Mouse (Mus musculus) right cerebral cortex, postnatal 14 days (tissue): ENCODE measurements around the gene Arrb1.

Experiments used
- DNase-seq: peaks from one replicate; pipeline ENCODE4 v3.0.0; 2022

Gene Arrb1

DNA sequence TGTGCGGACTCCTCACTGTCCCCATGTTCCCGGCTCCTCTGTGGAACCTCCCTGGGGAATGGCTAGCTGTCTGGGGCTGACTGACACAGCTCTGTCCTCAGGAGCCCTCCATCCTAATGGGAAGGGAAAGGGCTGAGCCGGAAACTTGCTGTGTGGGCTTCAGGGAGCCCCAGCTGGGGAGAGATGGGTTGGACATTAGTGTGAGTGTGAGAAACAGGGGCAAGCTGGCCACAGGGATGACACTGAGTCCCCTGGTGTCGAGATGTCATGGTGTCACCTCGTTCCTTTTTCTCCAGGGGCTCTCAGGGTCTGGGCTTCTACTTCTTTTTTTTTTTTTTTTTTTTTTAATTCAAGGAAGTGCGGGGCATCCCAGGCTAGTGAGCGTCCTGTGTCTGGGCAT is 47.0 kb downstream of the Arrb1 start:
- DNase-seq, result no peak

DNA sequence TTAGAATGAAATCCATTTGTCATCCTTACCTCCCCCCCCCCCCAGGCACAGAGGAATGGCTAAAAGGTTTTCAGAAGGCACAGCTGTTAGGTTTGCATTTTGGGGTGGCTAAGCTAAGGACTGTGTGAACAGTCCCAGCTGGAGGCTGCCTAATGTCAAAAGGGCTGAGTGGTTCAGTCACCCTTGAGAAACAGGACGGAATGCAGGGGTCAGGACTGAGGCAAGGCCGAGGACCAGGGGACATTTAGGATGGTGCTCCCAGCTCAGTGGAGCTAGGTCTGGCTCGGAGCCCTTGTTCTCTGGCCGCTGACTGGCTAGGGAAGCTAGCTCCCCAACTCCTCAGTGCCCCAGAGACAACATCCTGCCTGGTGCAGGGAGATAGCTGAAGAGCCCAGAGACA is 47.6 kb downstream of the Arrb1 start:
- DNase-seq, result no peak

DNA sequence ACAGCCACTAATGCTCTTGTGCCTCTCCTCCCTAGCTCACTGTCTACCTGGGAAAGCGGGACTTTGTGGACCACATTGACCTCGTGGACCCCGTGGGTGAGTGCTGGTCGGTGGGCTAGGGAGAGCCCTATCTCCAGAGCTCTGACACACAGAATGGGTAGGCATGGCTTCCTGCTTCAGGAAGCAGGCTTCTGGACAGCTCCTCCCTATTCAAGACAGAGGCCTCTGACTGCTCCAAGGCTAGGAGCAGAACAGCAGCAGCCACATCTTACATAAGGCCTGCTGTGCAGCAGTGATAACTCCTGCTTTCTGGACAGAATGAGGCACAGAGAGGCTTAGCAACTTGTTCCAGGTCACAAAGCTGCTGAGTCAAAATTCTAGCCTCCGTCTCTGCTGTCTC is 48.4 kb downstream of the Arrb1 start:
- no peak for DNase-seq

DNA sequence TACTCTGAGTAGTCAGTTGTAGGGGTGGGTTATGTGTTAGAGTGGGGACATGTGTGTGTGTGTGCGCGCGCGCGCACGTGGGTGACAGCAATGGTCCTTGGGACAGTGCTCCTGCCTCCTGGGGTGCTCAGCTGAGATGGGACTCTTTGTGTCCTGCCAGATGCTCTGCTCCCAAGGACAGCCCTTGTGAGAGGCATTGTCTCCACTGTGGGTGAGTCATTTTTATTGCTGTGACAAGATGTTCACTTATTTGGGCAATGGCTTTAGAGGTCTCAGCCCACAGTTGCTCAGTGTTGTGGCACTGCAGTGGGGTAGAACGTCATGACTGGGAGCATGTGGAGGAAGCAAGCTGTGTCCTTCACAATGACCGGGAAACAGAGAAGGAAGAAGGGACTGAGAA is 50.7 kb downstream of the Arrb1 start:
- DNase-seq, result no peak

DNA sequence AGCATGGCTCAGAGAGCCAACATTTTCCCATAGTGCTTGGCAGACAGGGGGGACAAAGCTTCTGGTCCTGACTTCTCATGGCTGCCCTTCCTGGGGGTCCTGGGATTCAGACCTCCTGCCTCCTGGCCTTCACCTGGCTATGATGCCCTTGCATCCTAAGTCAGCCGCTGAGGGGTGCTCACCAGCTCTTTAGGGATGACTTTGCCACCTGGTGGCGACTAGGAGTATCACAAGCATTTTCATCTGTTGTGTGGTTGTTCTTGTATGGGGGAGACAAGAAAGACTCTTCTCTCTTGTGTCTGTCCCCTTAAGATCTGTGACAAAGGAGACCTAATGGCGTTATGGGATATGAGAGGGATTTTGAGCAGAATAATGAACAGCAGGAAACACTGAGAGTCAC is 54.8 kb downstream of the Arrb1 start:
- peak; percentile 80 for DNase-seq

DNA sequence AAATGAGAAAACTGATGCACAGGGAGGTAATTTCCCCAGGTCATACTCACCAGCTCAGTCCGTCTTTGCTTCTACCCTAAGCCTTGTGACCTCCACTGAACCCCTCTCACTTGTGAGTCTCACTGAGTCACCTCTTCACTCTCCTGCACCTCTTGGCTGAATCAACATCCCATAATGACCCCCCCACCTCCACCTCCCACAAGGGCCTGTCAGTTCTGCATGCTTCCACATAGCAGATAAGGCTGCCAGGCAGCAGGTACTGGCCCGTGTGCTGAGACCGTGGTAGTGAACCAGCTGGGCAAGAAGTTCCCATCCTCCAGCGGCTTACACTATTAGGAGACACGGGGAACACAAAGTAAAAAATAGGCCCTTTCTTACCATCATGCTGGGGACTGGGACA is 55.4 kb downstream of the Arrb1 start:
- DNase-seq, result no peak

DNA sequence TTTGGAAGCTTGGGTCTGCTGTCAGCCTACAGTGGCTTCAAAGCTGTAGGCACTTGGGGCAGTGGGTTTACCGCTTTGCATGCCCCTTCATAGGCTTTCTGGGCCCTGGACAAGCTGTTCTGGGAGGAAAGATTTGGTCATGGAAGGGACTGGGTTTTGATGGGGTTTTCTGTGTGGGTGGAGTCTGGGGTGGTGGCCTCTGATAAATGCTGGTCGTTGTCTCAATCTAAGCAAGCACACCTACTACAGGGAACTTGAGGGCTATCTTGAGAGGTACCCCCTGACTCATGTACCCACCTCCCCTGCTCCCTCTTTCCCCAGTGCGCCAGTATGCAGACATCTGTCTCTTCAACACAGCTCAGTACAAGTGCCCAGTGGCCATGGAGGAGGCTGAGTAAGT is 57.4 kb downstream of the Arrb1 start:
- no peak for DNase-seq

DNA sequence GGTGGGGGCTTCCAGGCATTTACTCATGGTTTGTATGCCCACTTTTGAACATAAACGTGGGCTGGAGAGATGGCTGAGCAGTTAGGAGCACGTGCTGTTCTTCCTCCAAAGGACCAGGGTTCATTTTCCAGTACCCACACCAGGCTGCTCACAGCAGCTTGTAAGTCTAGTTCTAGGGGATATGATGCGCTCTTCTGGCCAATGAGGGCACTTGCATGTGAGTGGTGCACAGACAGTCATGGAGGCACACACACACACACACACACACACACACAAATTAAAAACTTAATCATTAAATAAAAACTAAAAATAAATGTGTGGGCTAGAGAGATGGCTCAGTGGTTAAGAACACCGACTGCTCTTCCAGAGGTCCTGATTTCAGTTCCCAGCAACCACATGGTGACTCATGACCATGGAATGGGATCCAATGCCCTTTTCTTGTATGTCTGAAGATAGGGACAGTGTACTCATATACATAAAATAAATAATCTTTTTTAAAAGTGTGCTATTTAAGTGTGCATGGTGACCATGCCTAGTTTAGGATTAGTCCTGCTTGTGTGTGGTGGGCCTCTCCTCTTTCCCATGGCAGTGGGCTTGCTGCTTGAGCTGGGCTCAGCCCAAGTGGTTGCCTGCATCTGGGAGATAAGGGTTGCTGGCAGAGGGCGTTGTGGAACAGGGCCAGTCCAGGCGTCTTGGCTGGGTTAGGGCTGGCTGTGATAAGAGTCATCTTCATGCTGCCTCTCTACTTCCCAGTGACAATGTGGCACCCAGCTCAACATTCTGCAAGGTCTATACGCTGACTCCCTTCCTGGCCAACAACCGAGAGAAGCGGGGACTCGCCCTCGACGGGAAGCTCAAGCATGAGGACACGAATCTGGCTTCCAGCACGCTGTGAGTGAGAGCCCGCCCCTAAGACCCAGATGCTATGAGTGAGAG is 58.9 kb downstream of the Arrb1 start:
- DNase-seq, result no peak

DNA sequence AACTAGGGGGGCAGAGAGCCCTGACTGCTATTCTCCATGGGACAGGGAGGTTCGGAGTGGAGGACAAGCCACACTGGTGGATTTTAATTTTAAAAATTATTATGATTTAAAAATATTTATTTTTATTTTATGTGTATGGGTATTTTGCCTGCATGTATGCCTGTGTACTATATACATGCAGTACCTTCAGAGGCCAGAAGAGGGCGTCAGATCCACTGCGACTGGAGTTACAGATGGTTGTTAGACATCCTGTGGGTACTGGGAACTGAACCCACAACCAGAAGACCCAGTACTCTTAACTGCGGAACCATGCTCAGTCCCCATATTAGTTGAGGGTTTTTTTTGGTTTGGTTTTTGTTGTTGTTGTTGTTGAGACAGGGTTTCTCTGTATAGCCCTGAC is 63.5 kb downstream of the Arrb1 start:
- DNase-seq, result no peak

DNA sequence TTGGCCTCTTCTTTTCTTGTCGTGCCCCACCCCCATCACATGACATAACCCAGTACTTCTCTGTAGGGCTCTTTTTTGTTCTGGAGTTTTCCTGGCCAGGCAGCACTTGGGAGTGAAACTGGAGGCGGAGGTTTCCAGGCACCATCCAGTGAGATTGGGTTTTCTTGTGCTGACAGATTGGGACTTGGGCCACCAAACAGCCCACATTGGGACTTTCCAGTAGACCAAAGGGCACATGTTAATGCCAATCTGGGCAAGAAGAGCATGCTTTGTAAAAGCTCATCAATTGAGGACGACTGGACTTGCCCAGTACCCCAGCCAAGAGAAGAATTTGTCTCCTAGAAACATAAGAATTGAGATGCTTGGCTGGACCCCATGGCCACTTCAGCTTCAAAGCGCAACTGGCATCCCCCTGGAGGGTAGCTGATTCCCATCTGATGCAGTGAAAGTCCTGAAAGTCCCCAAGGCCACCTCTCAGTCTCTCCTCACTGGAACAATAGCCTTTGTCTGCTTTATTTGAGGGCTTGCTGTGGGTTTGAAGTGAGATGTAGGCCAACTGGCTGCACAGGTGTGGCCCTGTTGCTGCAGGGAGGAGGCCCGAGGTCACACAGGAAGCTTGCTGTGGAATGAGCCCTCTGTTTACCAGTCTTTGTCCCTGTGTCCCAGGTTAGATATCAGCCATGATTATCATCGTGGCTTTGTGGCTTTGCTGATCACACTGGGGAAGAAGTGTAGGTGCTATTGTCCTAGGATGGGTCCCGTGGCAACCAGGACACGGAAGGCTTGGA is 68.8 kb downstream of the Arrb1 start:
- no peak for DNase-seq

DNA sequence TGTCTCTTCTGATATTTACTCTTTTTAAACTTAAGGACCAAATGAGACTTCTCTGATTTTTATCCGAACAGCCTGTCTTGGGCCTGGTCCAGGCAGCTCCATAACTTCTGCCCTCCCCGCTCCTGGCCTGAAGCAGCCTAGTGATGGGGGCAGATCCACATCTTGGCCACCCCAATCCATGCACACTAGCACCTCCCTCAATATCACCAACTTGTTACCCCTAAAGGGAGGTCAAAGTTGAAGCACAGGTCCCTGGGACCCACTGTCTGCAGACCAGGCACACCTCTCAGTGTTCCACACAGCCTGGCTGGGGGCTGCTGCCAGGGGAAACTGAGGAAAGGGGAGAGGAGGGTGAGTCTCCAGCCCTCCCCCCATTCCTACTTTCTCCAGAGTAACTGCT is 69.8 kb downstream of the Arrb1 start:
- DNase-seq, result no peak

DNA sequence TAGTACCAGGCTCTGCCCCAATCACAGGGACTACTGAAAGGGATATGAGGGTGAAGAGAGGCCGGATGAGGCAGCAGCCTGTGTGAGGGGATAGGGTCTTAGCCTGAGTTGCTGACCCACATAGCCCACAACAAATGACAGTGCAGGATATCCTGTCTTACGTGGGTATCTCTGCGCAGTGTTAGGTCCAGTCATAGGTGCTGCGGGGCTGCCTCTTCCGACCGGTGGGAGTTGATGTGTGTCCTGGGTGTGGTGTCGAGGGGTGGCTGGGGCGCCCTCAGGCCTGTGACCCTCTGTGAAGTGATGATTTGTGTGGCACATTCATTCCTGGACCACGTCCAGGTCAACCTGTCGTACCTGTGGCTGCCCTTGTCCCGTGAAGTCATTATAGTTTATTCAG is 71.0 kb downstream of the Arrb1 start:
- DNase-seq, result no peak

DNA sequence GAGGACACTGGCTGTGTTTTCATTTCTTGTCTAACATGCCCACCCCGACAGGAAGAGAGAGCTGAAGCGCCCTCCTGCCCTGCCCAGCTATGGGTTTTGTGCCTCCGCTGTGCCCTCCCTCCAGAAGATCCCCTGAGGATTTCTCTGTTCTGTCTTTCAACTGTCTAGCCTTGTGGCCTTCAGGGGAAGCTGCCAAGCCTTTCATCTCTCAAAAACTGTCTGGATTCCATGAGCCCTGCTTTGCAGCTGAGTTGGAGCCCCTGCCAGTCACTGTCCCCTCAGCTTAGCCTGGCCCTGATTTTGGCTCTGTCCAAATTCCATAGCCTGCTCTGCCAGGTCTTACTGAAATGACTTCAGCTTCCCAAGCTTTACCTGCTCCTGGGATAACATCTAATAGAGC is 71.5 kb downstream of the Arrb1 start:
- DNase-seq, result no peak

DNA sequence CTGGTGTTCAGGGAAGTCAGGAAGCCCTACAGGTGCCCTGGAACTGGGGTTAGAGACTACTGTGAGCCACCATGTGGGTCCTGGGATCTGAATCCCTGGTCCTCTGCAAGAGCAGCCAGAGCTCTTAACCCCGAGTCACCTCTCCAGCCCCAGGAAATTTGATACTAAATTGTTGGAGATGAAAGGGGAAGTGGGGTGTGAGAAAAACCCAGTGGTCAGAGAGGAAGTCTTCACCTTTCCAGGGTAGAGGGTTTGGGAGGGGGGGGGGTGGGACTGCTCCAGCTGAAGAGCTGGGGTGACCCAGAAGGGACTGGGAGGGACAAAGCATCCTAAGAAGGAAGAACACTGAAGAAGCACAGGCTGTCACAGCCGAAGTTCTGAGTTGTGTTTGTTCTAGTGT is 72.4 kb downstream of the Arrb1 start:
- DNase-seq, result no peak

DNA sequence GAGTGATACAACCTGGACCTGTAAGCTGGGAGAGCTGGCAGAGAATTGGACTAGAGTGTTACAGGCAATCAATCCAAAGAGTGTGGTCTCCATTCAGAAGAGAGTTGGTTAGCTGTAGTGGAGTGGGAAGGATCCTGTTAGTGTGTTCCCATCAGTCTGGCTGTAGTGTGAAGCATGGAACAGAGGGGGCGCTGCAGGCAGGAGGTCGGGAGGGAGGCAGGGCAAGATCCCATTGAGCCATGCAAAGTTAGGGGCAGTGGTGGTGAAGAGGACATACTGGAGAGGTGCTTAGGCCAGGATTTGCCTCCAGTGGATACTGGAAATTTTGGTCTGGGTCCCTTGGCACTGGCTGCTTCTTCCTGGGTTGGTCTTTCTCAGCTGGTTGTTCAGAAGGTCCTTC is 83.0 kb downstream of the Arrb1 start:
- DNase-seq, result no peak

DNA sequence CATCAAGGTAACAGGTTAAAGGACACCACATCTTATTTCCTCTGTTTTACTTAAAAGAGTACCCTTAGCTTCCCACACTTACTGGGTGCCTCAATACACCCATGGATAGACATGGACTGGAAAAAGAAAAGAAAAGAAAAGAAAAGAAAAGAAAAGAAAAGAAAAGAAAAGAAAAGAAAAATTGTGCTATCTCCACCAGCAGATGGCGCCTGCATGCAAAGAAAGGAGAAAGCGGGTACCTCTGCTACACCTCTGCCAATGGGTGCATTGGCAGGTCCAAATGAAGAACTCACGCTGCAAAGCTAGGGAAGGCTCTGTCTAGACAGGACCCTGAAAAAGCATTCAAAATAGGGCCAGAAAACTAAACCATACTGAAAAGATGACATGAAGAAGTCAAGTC is 83.6 kb downstream of the Arrb1 start:
- peak; percentile 48 for DNase-seq

DNA sequence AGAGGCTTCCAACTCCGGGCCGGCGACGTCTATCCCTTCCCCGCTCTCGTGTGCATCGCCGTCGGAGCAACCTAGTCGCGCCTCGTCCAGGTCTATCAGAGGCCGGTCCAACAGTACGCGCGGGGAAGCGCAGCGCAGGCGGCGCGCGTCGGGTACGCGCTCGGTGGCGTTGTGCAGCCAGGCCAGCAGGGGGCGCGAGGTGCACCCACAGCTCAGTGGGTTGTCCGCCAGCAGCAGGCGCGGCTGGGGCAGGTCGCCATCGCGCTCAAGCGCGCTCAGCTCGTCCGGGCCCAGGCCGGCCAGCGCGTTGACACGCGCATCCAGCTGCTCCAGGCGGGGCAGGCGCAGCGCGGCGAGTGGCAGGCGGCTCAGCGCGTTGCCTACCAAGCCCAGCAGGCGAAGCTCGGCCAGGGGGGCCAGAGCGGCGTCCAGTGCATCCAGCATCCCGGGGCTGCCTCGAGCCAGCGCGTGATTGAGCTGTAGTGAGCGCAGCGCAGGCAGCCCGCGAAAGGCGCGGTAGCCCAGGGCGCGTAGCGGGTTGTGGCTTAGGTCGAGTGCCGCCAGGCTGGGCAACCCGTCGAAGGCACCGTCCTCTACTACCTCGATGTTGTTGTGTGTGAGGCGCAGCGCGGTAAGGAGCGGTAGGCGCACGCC is 90.6 kb downstream of the Arrb1 start:
- peak; percentile 86 for DNase-seq

DNA sequence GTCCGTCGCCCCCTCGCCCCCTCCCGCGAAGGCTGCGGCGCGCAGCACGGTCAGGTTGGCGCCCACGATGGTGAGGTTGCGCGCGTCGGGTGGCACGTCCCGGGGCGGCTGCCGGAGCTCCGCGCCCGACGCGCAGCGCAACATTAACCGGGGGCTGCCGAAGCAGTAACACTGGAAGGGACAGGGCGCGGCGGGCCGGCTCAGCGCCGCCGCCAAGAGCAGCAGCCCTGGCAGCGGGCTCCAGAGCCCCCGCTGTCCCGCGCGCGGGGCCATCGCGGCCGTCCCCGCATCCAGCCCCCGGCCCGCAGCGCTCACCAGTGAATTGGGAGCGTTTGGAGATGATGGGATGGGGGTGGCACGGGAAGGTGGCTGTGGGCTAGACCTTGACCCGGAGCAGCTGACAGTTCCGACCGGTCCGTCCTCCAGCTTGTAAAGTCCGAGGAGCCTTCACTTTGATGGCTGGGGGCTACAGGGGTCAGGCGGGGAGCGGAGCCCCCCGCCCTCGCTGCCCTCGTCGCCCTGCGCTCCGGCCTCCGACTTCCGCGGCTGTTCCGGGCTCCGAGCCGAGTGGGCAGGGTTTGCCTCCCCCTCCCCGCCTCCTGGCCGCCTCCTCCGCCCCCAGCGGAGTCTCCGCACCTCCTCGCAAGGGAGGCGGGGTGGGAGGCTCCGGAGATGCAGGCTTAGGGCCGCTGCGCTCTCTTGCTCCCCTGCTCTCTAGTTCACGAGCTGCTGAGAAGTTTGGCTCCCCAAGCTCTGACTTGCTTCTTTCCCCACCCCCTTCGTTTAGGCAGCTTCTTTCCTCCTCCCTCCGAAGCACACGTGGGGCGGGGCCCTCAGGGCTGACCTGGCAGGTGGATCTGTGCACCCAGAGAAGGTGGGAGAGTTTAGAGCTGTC is 91.4 kb downstream of the Arrb1 start, which contains the start of gene Tpbgl:
TSS of gene Tpbgl (minus strand) at position 728 of the 895 bp plus-strand sequence.
- peak; percentile 42 for DNase-seq

DNA sequence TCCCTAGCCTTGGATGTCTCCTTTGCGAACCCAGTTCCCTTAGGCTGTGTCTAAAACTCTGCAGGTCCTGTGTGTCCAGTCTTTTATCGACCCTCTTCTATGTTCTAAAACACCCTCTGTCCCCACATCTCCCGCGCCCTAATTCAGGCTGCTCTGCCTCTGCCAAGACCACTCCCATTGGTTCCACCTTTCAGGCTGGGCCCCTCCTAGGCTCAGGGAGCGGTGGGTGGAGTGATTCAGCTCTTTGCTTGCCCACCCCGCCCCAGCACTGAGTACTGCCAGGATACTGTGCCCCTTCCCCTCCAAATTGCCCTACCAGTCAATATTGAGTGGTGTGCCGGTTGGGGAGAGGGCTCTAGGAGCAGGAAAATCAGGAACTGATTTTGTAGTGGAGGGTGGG is 92.1 kb downstream of the Arrb1 start:
- no peak for DNase-seq

DNA sequence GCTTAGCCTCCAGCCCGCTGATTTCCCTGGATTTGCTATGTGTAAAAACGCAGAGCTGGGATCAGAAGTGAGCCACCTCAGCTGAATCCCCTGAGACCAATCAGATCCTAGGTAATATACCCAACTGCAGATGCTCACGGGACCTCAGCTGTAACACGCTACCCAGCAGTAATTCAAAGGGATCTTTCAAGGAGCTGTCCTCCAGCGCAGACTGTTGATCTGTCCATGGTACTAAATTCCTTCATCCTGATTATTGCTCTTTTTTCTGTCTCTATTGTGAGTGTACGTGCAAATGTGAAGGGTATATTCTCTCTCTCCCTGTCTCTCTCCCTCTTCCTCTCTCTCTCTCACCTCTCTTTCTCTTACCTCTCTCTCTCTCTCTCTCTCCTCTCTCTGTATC is 97.0 kb downstream of the Arrb1 start:
- no peak for DNase-seq

DNA sequence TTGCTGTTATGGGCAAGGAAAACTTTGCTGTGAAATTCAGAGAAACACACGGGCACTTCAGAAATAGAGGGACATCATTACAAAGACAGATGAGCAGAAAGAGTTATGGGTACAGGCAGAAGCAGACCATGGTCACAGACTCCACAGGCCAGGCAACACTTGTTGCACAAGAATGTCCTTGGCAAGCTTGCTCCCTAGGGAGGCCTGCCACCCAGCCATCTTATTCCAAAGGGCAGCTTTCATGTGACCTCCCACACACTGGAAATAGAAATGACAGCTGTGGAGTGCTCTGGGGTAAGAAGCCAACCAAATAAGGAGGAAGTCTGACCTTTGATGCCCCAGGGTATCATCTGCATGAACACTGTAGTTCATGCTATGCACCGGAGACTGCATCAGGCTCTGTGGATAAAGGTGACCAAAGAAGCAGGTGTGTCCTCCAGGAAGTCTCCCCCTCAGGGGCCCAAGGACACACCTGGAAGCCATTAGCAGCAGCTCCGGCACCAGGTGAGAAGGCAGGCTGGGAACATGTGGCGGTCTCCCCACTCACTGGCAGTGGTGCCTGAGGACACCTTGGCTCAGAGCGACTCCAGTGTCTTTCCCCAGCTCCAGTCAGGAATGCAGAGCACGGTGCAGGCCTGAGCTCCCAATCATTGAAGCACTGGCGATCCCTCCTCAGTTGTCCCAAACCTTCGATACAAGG is 98.8 kb downstream of the Arrb1 start:
- no peak for DNase-seq

DNA sequence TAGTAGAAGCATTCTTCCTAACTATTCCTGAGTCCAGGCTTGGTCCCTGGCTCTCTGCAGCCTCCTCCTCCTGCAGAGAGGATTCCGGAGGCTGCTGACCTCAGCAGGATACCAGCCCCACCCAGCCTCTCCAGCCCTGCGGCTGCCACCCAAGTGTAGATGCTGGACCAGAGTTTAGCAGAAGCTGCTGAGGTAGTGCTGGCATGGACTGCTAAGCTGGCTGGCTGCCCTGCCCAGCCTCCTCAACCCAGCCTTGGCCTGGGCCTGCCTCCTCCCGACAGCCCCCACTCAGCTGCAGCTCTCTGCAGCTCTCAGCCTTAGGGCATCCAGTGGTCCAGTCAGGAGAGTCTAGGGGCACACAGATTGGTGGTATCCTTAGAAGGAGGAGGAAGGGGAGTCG is 106.0 kb downstream of the Arrb1 start:
- DNase-seq, result no peak
